Mouse (Mus musculus) neural tube, embryonic 11.5 days (tissue): Measurements from ENCODE around the gene Lrsam1. TPM values are rescaled to one million over a fixed set of nuclear protein-coding genes. Genes with fewer than 3 reads are reported as not detected.

Experiments used
- ATAC-seq: fragments of 200-750 bp; cut with Nextera tagmentation; 2 replicates; pipeline ENCODE4 v1.8.0; 2017; ENCODE audit warnings: moderate number of reproducible peaks, mild to moderate bottlenecking, moderate TSS enrichment, moderate library complexity; ENCODE audit not compliant: insufficient read depth, low FRiP score, low TSS enrichment
- DNase-seq: peaks from one replicate; pipeline ENCODE4 v3.0.0-alpha.2; 2015; ENCODE audit warnings: low spot score
- H3K27ac ChIP-seq: fragments of 300-500 bp; sonication (generic); 2 replicates; pipeline ENCODE4 v1.5.1; 2014; ENCODE audit warnings: low read depth, mild to moderate bottlenecking, low read length
- H3K27me3 ChIP-seq: fragments of 300-500 bp; sonication (generic); 2 replicates; pipeline ENCODE4 v1.6.1; 2014; ENCODE audit warnings: mild to moderate bottlenecking, low read length, mixed read lengths; ENCODE audit not compliant: control insufficient read depth, insufficient read depth
- H3K36me3 ChIP-seq: fragments of 300-500 bp; sonication (generic); 2 replicates; pipeline ENCODE4 v1.6.1; 2014; ENCODE audit warnings: mild to moderate bottlenecking, low read length, moderate library complexity, mixed read lengths; ENCODE audit not compliant: control insufficient read depth, insufficient read depth
- H3K4me1 ChIP-seq: fragments of 300-500 bp; sonication (generic); 2 replicates; pipeline ENCODE4 v1.6.1; 2014; ENCODE audit warnings: low read length, mixed read lengths; ENCODE audit not compliant: control insufficient read depth, insufficient read depth
- H3K4me2 ChIP-seq: fragments of 300-500 bp; sonication (generic); 2 replicates; pipeline ENCODE4 v1.6.1; 2014; ENCODE audit warnings: low read depth, mild to moderate bottlenecking, moderate library complexity
- H3K4me3 ChIP-seq: fragments of 300-500 bp; sonication (generic); 2 replicates; pipeline ENCODE4 v1.5.1; 2014; ENCODE audit warnings: low read depth, low read length
- H3K9ac ChIP-seq: fragments of 300-500 bp; sonication (generic); 2 replicates; pipeline ENCODE4 v1.6.1; 2014; ENCODE audit warnings: mild to moderate bottlenecking, low read length
- H3K9me3 ChIP-seq: fragments of 300-500 bp; sonication (generic); 2 replicates; pipeline ENCODE4 v1.6.1; 2016; ENCODE audit warnings: low read length; ENCODE audit not compliant: control insufficient read depth
- whole genome bisulfite sequencing: fragments of 180-500 bp; shearing (Covaris S2); extraction: QIAGEN DNeasy Blood & Tissue Kit; methylation state at CpG from one replicate; pipeline ENCODE4 v1.1.7; 2014; 5-methylcytosine and 5-hydroxymethylcytosine counted together
- polyA plus RNA-seq: library from polyadenylated mRNA; unstranded; fragments of >200 nt; fragmentation: Nextera tagmentation; extraction: Ambion mirVana; gene quantifications from 2 replicates; pipeline ENCODE4 v1.2.1, GENCODE M21; 2014

The Lrsam1 gene
- polyA plus RNA-seq, 1 experiment from 2014 or later = 12.6 TPM

DNA sequence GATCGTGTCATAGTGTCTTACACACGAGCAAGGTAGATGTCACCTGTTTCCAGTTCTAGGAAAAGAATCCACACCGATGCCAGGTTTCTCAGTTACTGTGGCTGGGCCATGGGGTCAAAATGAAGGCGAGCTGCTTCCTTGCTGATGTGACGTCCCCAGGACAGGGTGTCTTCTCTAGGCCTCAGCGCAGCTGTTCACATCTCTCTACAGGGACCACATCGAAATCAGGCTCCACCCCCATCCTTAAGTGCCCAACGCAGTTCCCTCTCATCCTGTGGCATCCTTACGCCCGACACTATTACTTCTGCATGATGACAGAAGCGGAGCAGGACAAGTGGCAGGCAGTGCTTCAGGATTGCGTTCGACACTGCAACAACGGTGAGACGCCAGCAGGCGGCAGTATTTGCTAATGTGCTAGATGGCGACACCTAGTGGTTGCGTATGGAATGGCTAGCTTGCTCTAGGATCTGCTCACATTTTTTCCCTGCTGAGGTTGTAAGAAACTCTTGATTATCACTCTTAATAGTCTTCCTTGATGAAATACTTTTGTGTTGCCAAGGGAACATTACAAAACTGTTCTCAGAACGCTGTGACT, 49.1 kb downstream of the Lrsam1 start:
- Histone ChIP-seq H3K27ac (no peak overlapping the region), H3K9me3 (no peaks in the 10 kb centered on the region), H3K4me1 (peaks cover 25% of the 10 kb centered on the region), H3K36me3 (no peaks in the 10 kb centered on the region; the same call in 1 of the 2 replicates), H3K9ac (no peak overlapping the region), H3K4me2 (no peak overlapping the region), H3K4me3 (no peak overlapping the region), H3K27me3 (no peaks in the 10 kb centered on the region)
- ATAC-seq (no peak), DNase-seq (peak; percentile 85)
- 32% methylated on average over 19 of the region's 19 CpGs for WGBS

DNA sequence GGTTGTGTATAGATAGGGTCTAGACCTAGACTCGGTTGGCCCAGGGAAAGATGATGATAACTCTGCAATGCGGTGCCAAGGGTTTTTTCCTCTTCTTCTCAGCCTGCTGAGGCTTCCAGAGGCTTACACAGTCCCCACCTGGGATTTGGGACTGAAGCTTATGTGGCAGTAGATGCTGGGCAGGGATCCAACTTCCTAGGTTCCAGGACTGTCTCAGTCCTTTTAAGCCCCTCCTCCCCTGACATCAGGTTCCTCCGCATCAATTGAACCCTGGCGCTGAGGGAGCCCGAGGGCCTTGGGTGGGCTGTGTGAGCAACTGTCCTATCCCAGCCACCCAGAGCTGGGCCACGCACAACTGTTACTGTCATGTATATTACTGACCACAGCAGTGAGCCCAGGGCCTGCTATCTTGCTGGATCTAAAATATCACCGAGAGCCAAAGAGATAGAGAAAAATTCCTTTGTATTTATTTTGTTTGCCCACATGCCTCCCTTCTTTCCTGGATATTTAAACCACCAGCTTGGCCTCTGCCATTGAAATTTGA, 49.7 kb downstream of the Lrsam1 start:
- DNase-seq = no peak
- Histone ChIP-seq H3K4me2 (no peak overlapping the region), H3K9ac (no peak overlapping the region), H3K9me3 (no peaks in the 10 kb centered on the region), H3K27ac (no peak overlapping the region), H3K36me3 (no peaks in the 10 kb centered on the region; the same call in 1 of the 2 replicates), H3K27me3 (no peaks in the 10 kb centered on the region), H3K4me1 (peaks cover 28% of the 10 kb centered on the region), H3K4me3 (no peak overlapping the region)
- 89% methylated on average over 7 of the region's 7 CpGs for WGBS
- ATAC-seq = no peak

DNA sequence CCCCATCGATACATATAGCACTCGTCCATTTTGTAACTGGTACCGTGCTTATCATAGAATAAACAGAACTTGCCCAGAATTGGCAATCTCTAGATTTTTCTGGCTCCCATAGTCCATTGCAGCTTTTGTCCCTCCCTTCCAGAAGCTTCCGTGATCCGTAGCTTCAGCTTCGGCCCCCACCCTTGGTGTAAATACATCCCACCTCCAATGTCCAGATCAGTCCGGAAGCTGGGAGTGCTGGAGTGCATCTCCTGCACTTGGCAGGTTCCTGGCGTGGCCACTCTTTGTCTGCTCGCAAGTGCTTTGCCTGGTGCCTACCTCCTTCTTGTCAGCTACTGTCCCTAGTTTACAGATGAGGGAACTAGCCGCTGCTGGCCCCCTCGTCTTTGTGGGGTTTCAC, 52.6 kb downstream of the Lrsam1 start:
- no peak overlapping the region for H3K4me3 ChIP-seq
- H3K4me1 ChIP-seq = peaks cover 24% of the 10 kb centered on the region
- DNase-seq (no peak), ATAC-seq (no peak)
- no peak overlapping the region for H3K4me2 ChIP-seq
- 45% methylated on average over 11 of the region's 11 CpGs for WGBS
- H3K36me3 ChIP-seq = no peaks in the 10 kb centered on the region; the same call in 1 of the 2 replicates
- H3K9me3 ChIP-seq = no peaks in the 10 kb centered on the region
- H3K27me3 ChIP-seq = no peaks in the 10 kb centered on the region
- peak overlapping the region; percentile 6; the same call in 1 of the 2 replicates for H3K9ac ChIP-seq
- peak overlapping the region; percentile 54 for H3K27ac ChIP-seq

DNA sequence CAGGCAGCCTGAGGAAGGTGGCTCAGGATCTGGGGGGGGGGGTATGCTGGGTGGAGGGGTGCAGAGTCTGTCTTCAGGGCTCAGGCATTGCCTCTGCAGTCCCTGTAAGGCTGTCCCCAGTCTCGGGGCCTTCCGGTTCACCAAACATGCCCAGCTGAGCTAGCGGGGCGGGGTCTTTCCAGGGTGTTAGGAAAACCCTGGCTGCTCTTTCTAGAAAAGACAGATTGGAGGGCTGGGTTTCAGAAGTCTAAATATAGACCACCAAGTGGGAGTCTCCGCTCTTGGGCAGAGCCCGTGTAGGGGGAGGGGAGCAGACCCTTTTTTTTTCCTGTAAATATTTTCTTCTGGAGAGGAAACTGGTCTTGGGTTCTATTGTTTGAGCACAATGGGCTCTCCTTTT, 53.1 kb downstream of the Lrsam1 start:
- ATAC-seq (0 out of 2 replicates have a peak, but pooled peaks have one; percentile 48), DNase-seq (peak; percentile 71)
- WGBS = 8% methylated on average over 6 of the region's 6 CpGs
- no peaks in the 10 kb centered on the region for H3K27me3 ChIP-seq
- no peak overlapping the region for H3K4me3 ChIP-seq
- H3K4me2 ChIP-seq = no peak overlapping the region
- H3K27ac ChIP-seq = peak overlapping the region; percentile 54
- H3K4me1 ChIP-seq = peaks cover 24% of the 10 kb centered on the region
- no peaks in the 10 kb centered on the region for H3K9me3 ChIP-seq
- H3K36me3 ChIP-seq = no peaks in the 10 kb centered on the region; the same call in 1 of the 2 replicates
- peak overlapping the region; percentile 6 for H3K9ac ChIP-seq

DNA sequence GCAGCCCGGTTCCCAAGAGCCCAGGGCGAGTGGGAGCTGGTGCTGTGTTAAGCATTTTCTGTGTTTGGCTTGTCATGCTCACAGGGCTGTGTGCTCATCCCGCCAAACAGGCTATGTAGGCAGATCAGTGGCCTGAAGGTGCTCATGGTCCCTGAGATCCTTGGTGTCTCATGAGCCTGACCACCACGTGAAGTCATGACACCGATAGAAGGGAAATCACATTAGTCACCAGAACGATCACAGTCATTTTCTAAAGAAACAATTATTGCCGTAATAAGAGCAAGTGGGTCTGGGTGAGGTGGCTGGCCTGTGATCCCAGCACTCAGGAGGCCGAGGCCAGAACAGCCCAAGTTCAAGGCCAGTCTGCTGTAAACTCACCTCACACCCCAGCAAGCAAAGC, 54.0 kb downstream of the Lrsam1 start:
- Histone ChIP-seq H3K9ac (no peak overlapping the region), H3K4me1 (peaks cover 24% of the 10 kb centered on the region), H3K4me3 (no peak overlapping the region), H3K4me2 (no peak overlapping the region), H3K36me3 (no peaks in the 10 kb centered on the region; the same call in 1 of the 2 replicates), H3K27me3 (no peaks in the 10 kb centered on the region), H3K27ac (0 out of 2 replicates have a peak overlapping the region, but pooled peaks have one; percentile 10), H3K9me3 (no peaks in the 10 kb centered on the region)
- WGBS = 56% methylated on average over 8 of the region's 8 CpGs
- no peak for DNase-seq
- no peak for ATAC-seq

DNA sequence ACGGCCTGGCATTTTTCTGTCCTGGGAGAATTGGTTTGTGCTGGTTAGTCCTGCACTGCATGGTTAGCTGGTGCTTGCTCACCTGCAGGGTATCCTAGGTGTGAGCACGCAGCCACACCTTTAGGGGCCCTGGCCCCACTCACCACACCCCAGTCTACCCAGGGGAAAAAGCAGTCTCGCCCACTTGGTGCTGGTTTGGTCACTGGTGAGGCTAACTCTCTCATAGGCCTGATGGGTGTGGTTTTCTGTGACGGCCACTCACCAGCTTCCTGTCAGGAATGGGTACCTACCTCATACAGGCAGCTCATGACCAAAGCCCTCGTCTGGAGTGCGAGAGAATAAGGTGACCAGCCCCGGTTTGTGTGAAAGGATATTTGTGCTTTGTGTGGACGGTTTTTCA, 56.1 kb downstream of the Lrsam1 start:
- Histone ChIP-seq H3K4me2 (no peak overlapping the region), H3K27me3 (no peaks in the 10 kb centered on the region), H3K4me3 (no peak overlapping the region), H3K9me3 (no peaks in the 10 kb centered on the region), H3K9ac (no peak overlapping the region), H3K4me1 (peaks cover 24% of the 10 kb centered on the region), H3K27ac (no peak overlapping the region), H3K36me3 (no peaks in the 10 kb centered on the region)
- DNase-seq = no peak
- no peak for ATAC-seq
- 83% methylated on average over 8 of the region's 8 CpGs for WGBS

DNA sequence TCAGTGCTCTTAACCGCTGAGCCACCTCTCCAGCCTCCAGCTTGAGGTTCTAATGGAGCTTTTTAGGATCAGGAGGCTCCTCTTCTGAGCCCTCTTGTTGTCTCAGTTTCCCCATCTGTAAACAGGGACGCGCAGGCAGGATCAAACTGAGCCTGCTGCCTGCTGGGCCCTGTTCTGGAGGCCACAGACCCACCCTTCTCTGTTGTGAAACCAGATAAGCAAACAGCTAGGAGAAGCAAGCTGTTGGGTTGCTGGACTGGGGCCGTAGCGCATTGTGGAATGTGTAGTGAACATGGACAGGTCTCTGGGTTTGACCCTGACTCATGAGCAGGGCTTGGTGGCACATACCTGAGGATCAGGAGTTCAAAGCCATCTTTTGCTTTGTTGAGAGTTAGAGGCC, 56.8 kb downstream of the Lrsam1 start:
- H3K9me3 ChIP-seq = no peaks in the 10 kb centered on the region
- H3K4me1 ChIP-seq = peaks cover 24% of the 10 kb centered on the region
- H3K4me3 ChIP-seq = no peak overlapping the region
- DNase-seq = no peak
- no peak overlapping the region for H3K27ac ChIP-seq
- 90% methylated on average over 5 of the region's 5 CpGs for whole genome bisulfite sequencing
- no peak overlapping the region for H3K9ac ChIP-seq
- H3K36me3 ChIP-seq = no peaks in the 10 kb centered on the region
- H3K27me3 ChIP-seq = no peaks in the 10 kb centered on the region
- H3K4me2 ChIP-seq = no peak overlapping the region
- ATAC-seq = no peak

DNA sequence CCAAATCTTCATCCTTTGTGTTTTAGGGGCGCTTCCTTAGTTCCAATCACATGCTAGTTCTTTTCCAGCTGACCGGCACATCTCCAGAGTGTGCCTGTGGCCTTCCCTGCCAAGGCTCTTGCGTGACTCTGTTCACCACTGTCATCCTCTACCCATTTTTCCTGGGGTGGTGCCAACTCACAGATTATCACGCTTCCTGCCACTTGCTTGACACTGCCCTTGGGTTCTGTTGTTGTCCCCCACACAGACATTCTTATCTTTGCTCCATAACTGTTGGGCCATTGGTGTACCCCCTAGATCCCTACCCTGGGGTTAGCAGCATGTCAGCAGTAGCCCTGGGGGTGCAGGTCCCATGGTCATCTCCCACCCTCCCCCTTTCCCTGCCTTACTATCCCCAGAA, 57.9 kb downstream of the Lrsam1 start:
- WGBS = 90% methylated on average over 4 of the region's 4 CpGs
- no peak overlapping the region for H3K27ac ChIP-seq
- H3K4me3 ChIP-seq = no peak overlapping the region
- ATAC-seq (no peak), DNase-seq (no peak)
- H3K27me3 ChIP-seq = no peaks in the 10 kb centered on the region
- H3K36me3 ChIP-seq = no peaks in the 10 kb centered on the region
- peaks cover 16% of the 10 kb centered on the region for H3K4me1 ChIP-seq
- H3K9me3 ChIP-seq = no peaks in the 10 kb centered on the region
- H3K4me2 ChIP-seq = no peak overlapping the region
- no peak overlapping the region for H3K9ac ChIP-seq

DNA sequence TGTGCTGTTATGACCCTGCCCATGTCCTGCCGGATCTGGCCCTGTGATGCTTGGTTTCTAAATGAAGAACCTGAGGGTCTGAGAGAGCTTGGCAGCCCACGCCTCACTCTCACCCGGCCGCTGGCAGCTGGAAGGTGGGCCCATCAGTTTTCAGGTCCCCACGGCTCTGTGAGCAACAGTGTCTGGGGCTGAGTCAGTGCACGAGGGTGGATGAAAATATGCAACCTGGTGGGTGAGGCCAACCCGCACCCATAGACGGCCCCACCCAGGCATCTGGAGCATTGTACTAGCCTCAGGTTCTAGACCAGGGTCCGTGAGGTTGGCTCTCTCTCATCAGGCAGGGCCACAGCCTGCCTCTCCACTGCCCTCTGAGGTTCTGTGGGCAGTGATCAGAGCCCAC, 59.3 kb downstream of the Lrsam1 start:
- ATAC-seq (no peak), DNase-seq (no peak)
- no peak overlapping the region for H3K4me2 ChIP-seq
- no peaks in the 10 kb centered on the region for H3K9me3 ChIP-seq
- 90% methylated on average over 9 of the region's 9 CpGs for WGBS
- H3K27ac ChIP-seq = no peak overlapping the region
- H3K27me3 ChIP-seq = no peaks in the 10 kb centered on the region
- H3K4me1 ChIP-seq = 0 out of 2 replicates have a peak, but pooled peaks cover 3% of the 10 kb centered on the region
- no peaks in the 10 kb centered on the region for H3K36me3 ChIP-seq
- no peak overlapping the region for H3K4me3 ChIP-seq
- H3K9ac ChIP-seq = no peak overlapping the region
